Mouse (Mus musculus) erythroblast, embryonic 14.5 days (primary cell): ENCODE measurements at regions not wholly inside any gene's neighbourhood (a gene's known extent, or its start where the extent isn't known, plus 50 kb on each side); places are given as distances from the start of the nearest gene placed in this dataset.

Experiments
- H3K27me3 ChIP-seq: 2 replicates; pipeline ENCODE4 v1.6.1; 2012; ENCODE audit warnings: inconsistent platforms; ENCODE audit not compliant: control insufficient read depth
- H3K36me3 ChIP-seq: 2 replicates; pipeline ENCODE4 v1.6.1; 2012; ENCODE audit warnings: mild to moderate bottlenecking, inconsistent platforms; ENCODE audit not compliant: control insufficient read depth
- H3K4me1 ChIP-seq: 2 replicates; pipeline ENCODE4 v1.6.1; 2012; ENCODE audit warnings: inconsistent platforms; ENCODE audit not compliant: control insufficient read depth
- H3K4me3 ChIP-seq: replicated peaks from 2 replicates; pipeline ENCODE3; 2012; ENCODE audit warnings: moderate library complexity, mild to moderate bottlenecking, inconsistent platforms
- H3K9me3 ChIP-seq: 2 replicates; pipeline ENCODE4 v1.6.1; 2012; ENCODE audit warnings: low read length, inconsistent platforms, mixed read lengths; ENCODE audit not compliant: control insufficient read depth
- GATA1 ChIP-seq: IDR thresholded peaks from 2 replicates; pipeline ENCODE4 v1.6.1; 2012; ENCODE audit warnings: low read length, inconsistent platforms, mixed read lengths
- TAL1 ChIP-seq: IDR thresholded peaks from 3 replicates; pipeline ENCODE4 v1.6.1; 2012; ENCODE audit warnings: low read length, inconsistent platforms, mixed read lengths

- H3K27me3 ChIP-seq: no peaks in the 10 kb centered on the region
- H3K36me3 ChIP-seq: no peaks in the 10 kb centered on the region
- no peak overlapping the region for H3K4me3 ChIP-seq
- no peaks in the 10 kb centered on the region for H3K9me3 ChIP-seq
- H3K4me1 ChIP-seq: no peaks in the 10 kb centered on the region
- TF ChIP-seq GATA1 (no peak), TAL1 (no peak)
Measured at GRCm38 (mm10) chr10:84317960-84318359, 122.4 kb downstream of the Nuak1 start.
